Mouse (Mus musculus): ENCODE data around the gene Klk1b5. TPM values are rescaled to one million over a fixed set of nuclear protein-coding genes. Genes with fewer than 3 reads are reported as not detected.
"Not testable (repeated sequence)": the region's sequence is repeated elsewhere in the genome, so short reads cannot be mapped to it uniquely, and the experiment has no call there.

Klk1b5 gene
- polyA plus RNA-seq, 1 experiment from 2014 or later: not detected

GRCm38 (mm10) chr7:44222335-44222734 is 6.6 kb downstream of the Klk1b5 start:
- H3K9ac ChIP-seq; ATAC-seq (ENCODE audit: low FRiP score); H3K27ac ChIP-seq; H3K36me3 ChIP-seq (replicated peaks; ENCODE audit: control insufficient read depth, insufficient read depth); H3K4me2 ChIP-seq (replicated peaks); H3K4me3 ChIP-seq (replicated peaks; ENCODE audit: low read length); H3K27me3 ChIP-seq (ENCODE audit: control insufficient read depth, insufficient read depth, low read length); DNase-seq (ENCODE audit: low spot score); H3K9me3 ChIP-seq (ENCODE audit: control insufficient read depth, low read length); H3K4me1 ChIP-seq (replicated peaks; ENCODE audit: control insufficient read depth, insufficient read depth, low read length): not testable (repeated sequence)
- WGBS: 82% methylated on average over 6 of the region's 6 CpGs

GRCm38 (mm10) chr7:44225076-44225475 is 9.3 kb downstream of the Klk1b5 start, which contains the start of gene Klk1:
Gene Klk1, plus strand, starts transcription at chr7:44225360.
- no peak within 1 kb of the TSS for H3K27ac ChIP-seq
- DNase-seq (ENCODE audit: low spot score) (no peak), ATAC-seq (ENCODE audit: low FRiP score) (no peak)
- no peak within 1 kb of the TSS for H3K9ac ChIP-seq
- no peak within 1 kb of the TSS for H3K4me2 ChIP-seq (replicated peaks)
- no peak within 1 kb of the TSS for H3K4me3 ChIP-seq (replicated peaks; ENCODE audit: low read length)
- H3K36me3 ChIP-seq (replicated peaks; ENCODE audit: control insufficient read depth, insufficient read depth): no peaks in the 10 kb centered on the region
- WGBS: 63% methylated on average over 1 of the region's 1 CpGs
- H3K9me3 ChIP-seq (ENCODE audit: control insufficient read depth, low read length): no peaks in the 10 kb centered on the region
- H3K27me3 ChIP-seq (ENCODE audit: control insufficient read depth, insufficient read depth, low read length): no peaks in the 10 kb centered on the region
- no peaks in the 10 kb centered on the region for H3K4me1 ChIP-seq (replicated peaks; ENCODE audit: control insufficient read depth, insufficient read depth, low read length)

GRCm38 (mm10) chr7:44235909-44236308 is 20.2 kb downstream of the Klk1b5 start, which contains the start of gene Gm36864:
Gene Gm36864, plus strand, starts transcription at chr7:44236177.
- Histone ChIP-seq H3K27ac (no peak within 1 kb of the TSS), H3K27me3 (ENCODE audit: control insufficient read depth, insufficient read depth, low read length) (no peaks in the 10 kb centered on the region), H3K4me2 (replicated peaks) (no peak within 1 kb of the TSS), H3K36me3 (replicated peaks; ENCODE audit: control insufficient read depth, insufficient read depth) (no peaks in the 10 kb centered on the region), H3K4me3 (replicated peaks; ENCODE audit: low read length) (no peak within 1 kb of the TSS), H3K4me1 (replicated peaks; ENCODE audit: control insufficient read depth, insufficient read depth, low read length) (no peaks in the 10 kb centered on the region), H3K9ac (no peak within 1 kb of the TSS), H3K9me3 (ENCODE audit: control insufficient read depth, low read length) (no peaks in the 10 kb centered on the region)
- DNase-seq (ENCODE audit: low spot score) (no peak), ATAC-seq (ENCODE audit: low FRiP score) (no peak)
- 83% methylated on average over 3 of the region's 3 CpGs for WGBS

GRCm38 (mm10) chr7:44239913-44240312 is 24.2 kb downstream of the Klk1b5 start:
- no peak for DNase-seq (ENCODE audit: low spot score)
- H3K4me1 ChIP-seq (replicated peaks; ENCODE audit: control insufficient read depth, insufficient read depth, low read length): no peaks in the 10 kb centered on the region
- no peak overlapping the region for H3K9ac ChIP-seq
- no peak overlapping the region for H3K4me2 ChIP-seq (replicated peaks)
- ATAC-seq (ENCODE audit: low FRiP score): no peak
- no peak overlapping the region for H3K27ac ChIP-seq
- no peak overlapping the region for H3K4me3 ChIP-seq (replicated peaks; ENCODE audit: low read length)
- H3K9me3 ChIP-seq (ENCODE audit: control insufficient read depth, low read length): no peaks in the 10 kb centered on the region
- no peaks in the 10 kb centered on the region for H3K36me3 ChIP-seq (replicated peaks; ENCODE audit: control insufficient read depth, insufficient read depth)
- WGBS: 52% methylated on average over 2 of the region's 2 CpGs
- no peaks in the 10 kb centered on the region for H3K27me3 ChIP-seq (ENCODE audit: control insufficient read depth, insufficient read depth, low read length)

- Histone ChIP-seq H3K9ac (no peak overlapping the region), H3K27me3 (ENCODE audit: control insufficient read depth, insufficient read depth, low read length) (no peaks in the 10 kb centered on the region), H3K36me3 (replicated peaks; ENCODE audit: control insufficient read depth, insufficient read depth) (no peaks in the 10 kb centered on the region), H3K9me3 (ENCODE audit: control insufficient read depth, low read length) (no peaks in the 10 kb centered on the region), H3K4me3 (replicated peaks; ENCODE audit: low read length) (no peak overlapping the region), H3K27ac (no peak overlapping the region), H3K4me1 (replicated peaks; ENCODE audit: control insufficient read depth, insufficient read depth, low read length) (no peaks in the 10 kb centered on the region; the same call in 1 of the 2 replicates), H3K4me2 (replicated peaks) (no peak overlapping the region)
- no peak for ATAC-seq (ENCODE audit: low FRiP score)
- DNase-seq (ENCODE audit: low spot score): no peak
- 79% methylated on average over 1 of the region's 1 CpGs for WGBS
Measured at GRCm38 (mm10) chr7:44240712-44241111, 25.0 kb downstream of the Klk1b5 start.

GRCm38 (mm10) chr7:44241163-44241562 is 25.4 kb downstream of the Klk1b5 start:
- H3K9ac ChIP-seq: no peak overlapping the region
- no peaks in the 10 kb centered on the region for H3K36me3 ChIP-seq (replicated peaks; ENCODE audit: control insufficient read depth, insufficient read depth)
- no peak overlapping the region for H3K4me3 ChIP-seq (replicated peaks; ENCODE audit: low read length)
- DNase-seq (ENCODE audit: low spot score) (no peak), ATAC-seq (ENCODE audit: low FRiP score) (no peak)
- no peak overlapping the region for H3K4me2 ChIP-seq (replicated peaks)
- WGBS: 68% methylated on average over 2 of the region's 2 CpGs
- H3K27me3 ChIP-seq (ENCODE audit: control insufficient read depth, insufficient read depth, low read length): no peaks in the 10 kb centered on the region
- H3K9me3 ChIP-seq (ENCODE audit: control insufficient read depth, low read length): no peaks in the 10 kb centered on the region
- H3K4me1 ChIP-seq (replicated peaks; ENCODE audit: control insufficient read depth, insufficient read depth, low read length): no peaks in the 10 kb centered on the region; the same call in 1 of the 2 replicates
- no peak overlapping the region for H3K27ac ChIP-seq

- H3K9ac ChIP-seq: no peak overlapping the region
- ATAC-seq (ENCODE audit: low FRiP score) (no peak), DNase-seq (ENCODE audit: low spot score) (no peak)
- 53% methylated on average over 1 of the region's 1 CpGs for WGBS
- H3K27me3 ChIP-seq (ENCODE audit: control insufficient read depth, insufficient read depth, low read length): no peaks in the 10 kb centered on the region
- no peak overlapping the region for H3K4me3 ChIP-seq (replicated peaks; ENCODE audit: low read length)
- no peak overlapping the region for H3K4me2 ChIP-seq (replicated peaks)
- no peak overlapping the region for H3K27ac ChIP-seq
- no peaks in the 10 kb centered on the region for H3K9me3 ChIP-seq (ENCODE audit: control insufficient read depth, low read length)
- peaks cover 14% of the 10 kb centered on the region for H3K36me3 ChIP-seq (replicated peaks; ENCODE audit: control insufficient read depth, insufficient read depth)
- H3K4me1 ChIP-seq (replicated peaks; ENCODE audit: control insufficient read depth, insufficient read depth, low read length): peaks cover 13% of the 10 kb centered on the region
Measured at GRCm38 (mm10) chr7:44244080-44244479, 28.3 kb downstream of the Klk1b5 start.

- no peaks in the 10 kb centered on the region for H3K9me3 ChIP-seq (ENCODE audit: control insufficient read depth, low read length)
- H3K4me3 ChIP-seq (replicated peaks; ENCODE audit: low read length): peak within 1 kb of the TSS; percentile 86
- DNase-seq (ENCODE audit: low spot score): peak; percentile 96
- under 1% methylated on average over 62 of the region's 62 CpGs for WGBS
- peak within 1 kb of the TSS; percentile 74 for H3K4me2 ChIP-seq (replicated peaks)
- peaks cover 36% of the 10 kb centered on the region for H3K36me3 ChIP-seq (replicated peaks; ENCODE audit: control insufficient read depth, insufficient read depth)
- H3K9ac ChIP-seq: peak within 1 kb of the TSS; percentile 96
- H3K27me3 ChIP-seq (ENCODE audit: control insufficient read depth, insufficient read depth, low read length): no peaks in the 10 kb centered on the region
- peak within 1 kb of the TSS; percentile 96 for H3K27ac ChIP-seq
- peak; percentile 89 for ATAC-seq (ENCODE audit: low FRiP score)
- H3K4me1 ChIP-seq (replicated peaks; ENCODE audit: control insufficient read depth, insufficient read depth, low read length): peaks cover 13% of the 10 kb centered on the region
Measured at GRCm38 (mm10) chr7:44246055-44246983, 30.6 kb downstream of the Klk1b5 start, which contains the start of the genes 1700028J19Rik and 2410002F23Rik. Gene 1700028J19Rik, minus strand, starts transcription at chr7:44246695. Gene 2410002F23Rik, plus strand, starts transcription at chr7:44246722.

- DNase-seq (ENCODE audit: low spot score): peak; percentile 67
- H3K9me3 ChIP-seq (ENCODE audit: control insufficient read depth, low read length): no peaks in the 10 kb centered on the region
- peak overlapping the region; percentile 96 for H3K9ac ChIP-seq
- peak overlapping the region; percentile 86 for H3K4me3 ChIP-seq (replicated peaks; ENCODE audit: low read length)
- peaks cover 43% of the 10 kb centered on the region for H3K36me3 ChIP-seq (replicated peaks; ENCODE audit: control insufficient read depth, insufficient read depth)
- peak overlapping the region; percentile 74 for H3K4me2 ChIP-seq (replicated peaks)
- 0% methylated on average over 23 of the region's 23 CpGs for WGBS
- peaks cover 13% of the 10 kb centered on the region for H3K4me1 ChIP-seq (replicated peaks; ENCODE audit: control insufficient read depth, insufficient read depth, low read length)
- ATAC-seq (ENCODE audit: low FRiP score): peak; percentile 10
- peak overlapping the region; percentile 96 for H3K27ac ChIP-seq
- H3K27me3 ChIP-seq (ENCODE audit: control insufficient read depth, insufficient read depth, low read length): no peaks in the 10 kb centered on the region
Measured at GRCm38 (mm10) chr7:44246984-44247470, 31.3 kb downstream of the Klk1b5 start.

Data from hindbrain, embryonic 14.5 days (tissue).